Mouse (Mus musculus) megakaryocyte-erythroid progenitor cell, adult 5-6 weeks (primary cell): ENCODE measurements around the gene Pctp. TPM values are rescaled to one million over a fixed set of nuclear protein-coding genes. Genes with fewer than 3 reads are reported as not detected.
A peak's percentile ranks its signal among the peaks of the same experiment; 100 is the strongest.

Experiments used
- ATAC-seq: replicated peaks from 2 replicates; pipeline ENCODE4 v1.8.0; 2016; ENCODE audit warnings: mild to moderate bottlenecking, inconsistent platforms; ENCODE audit not compliant: severe bottlenecking, poor library complexity, low FRiP score, low TSS enrichment
- total RNA-seq, 2 experiments: library from RNA; stranded (forward) in 1 of 2; stranded (reverse) in 1 of 2; fragments of 200-1000, 215-1000 nt in 1 of 2; fragments of >200 nt in 1 of 2; fragmentation: Nextera tagmentation in 1 of 2; gene quantifications; 2 replicates each; pipeline ENCODE4 v1.2.3; 2014 to 2017

Gene Pctp
- 6.8 and 14.9 TPM in 2 replicates for total RNA-seq (2014; fragmentation: Nextera tagmentation)
- total RNA-seq (2017), result 17.6 and 19.6 TPM in 2 replicates

GRCm38 (mm10) chr11:90002231-90002986, at the start of gene Pctp:
Pctp (minus strand) TSS chr11:90002894.
- peak; percentile 98 for ATAC-seq

DNA sequence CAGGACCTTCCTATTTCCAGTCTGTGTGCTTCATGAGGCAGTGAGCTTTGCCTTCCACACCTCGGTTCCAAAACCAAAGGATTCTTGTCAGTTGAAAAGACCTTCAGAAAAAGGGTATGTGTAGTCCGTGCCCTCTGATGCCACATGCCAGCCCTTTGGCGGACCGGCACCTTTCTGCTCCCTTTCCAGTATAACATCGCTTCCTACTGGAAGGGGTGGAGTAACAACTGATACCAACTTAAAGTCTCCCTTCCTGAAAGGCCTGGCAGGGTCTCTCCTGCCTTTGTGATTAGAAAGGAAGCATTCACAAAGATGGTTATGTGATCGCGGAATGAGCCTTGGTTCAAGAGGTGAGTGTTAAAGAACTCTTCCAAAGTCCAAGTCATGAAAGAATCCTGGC, 47.3 kb upstream of the Pctp start:
- ATAC-seq, result no peak

DNA sequence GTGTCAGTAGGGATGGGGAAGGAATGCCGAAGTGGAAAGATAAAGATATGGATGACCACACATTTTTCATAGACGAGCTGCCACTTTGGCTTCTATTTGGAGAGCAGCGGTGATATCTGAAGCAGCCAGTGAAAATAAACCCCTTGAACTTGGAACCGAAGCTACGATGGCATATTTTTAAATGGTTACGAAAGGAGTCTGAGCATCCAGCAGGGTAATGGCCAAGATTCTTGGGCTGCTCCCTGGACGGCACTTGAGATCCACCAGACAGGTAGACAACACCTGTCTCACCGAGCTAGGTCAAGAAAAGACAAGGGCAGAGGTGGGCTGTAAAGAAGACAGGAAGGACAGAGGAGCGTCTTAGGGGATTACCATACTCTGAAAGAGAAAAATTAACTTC, 44.6 kb upstream of the Pctp start:
- ATAC-seq, result no peak

DNA sequence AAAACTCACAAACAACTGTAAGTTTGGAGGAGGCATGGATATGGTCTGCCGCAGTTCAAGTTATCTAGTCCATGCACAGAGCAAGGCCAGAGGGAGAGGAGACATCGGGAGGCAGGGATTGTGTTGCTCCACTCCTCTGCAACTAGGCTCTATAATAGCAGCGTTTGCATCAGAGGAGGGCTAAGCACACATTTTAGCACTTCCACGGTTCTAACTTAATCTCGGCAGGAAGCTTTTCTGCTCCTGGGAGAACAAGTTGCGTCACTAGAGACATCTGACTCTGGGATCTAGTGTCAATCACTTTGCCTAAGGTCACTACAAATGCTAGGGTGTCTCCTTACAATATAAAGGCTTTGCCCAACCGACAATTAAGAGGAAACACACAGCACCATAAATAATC, 43.5 kb upstream of the Pctp start:
- ATAC-seq, result no peak

DNA sequence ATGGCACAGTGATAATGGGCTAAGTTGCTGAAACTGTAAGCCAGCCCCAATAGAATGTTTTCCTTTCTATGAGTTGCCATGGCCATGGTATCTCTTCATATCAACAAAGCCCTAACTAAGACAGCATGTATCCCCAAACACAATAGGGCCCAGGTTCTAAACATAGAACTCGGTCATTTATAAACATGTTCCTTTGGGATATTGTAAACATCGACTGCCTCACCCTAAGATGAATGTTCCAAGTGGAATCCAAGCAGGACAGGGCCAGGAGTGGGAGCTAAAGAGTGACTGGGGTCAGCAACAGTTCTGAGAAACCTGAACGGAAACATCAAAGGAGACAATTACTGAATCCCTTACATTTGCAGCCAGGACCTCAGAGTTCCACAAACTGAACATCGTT, 41.8 kb upstream of the Pctp start:
- no peak for ATAC-seq

GRCm38 (mm10) chr11:90038022-90038421, 35.3 kb upstream of the Pctp start:
- ATAC-seq, result no peak

- no peak for ATAC-seq
Observed at GRCm38 (mm10) chr11:90036416-90036815, 33.7 kb upstream of the Pctp start.

DNA sequence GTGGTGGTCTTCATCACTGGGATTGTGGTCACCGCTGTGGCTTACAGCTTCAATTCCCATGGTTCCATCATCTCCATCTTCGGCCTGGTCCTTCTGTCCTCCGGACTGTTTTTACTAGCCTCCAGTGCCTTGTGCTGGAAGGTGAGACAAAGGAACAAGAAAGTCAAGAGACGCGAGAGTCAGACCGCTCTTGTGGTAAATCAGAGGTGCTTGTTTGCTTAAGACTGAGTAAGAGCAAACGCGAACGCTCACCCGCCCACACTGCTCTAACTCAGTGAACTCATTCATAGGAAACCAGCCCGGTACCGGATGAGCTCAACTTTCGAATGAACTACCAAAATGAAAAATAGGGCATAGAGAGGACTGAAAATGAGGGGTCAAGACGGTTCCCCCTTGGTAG, 32.8 kb upstream of the Pctp start:
- ATAC-seq, result no peak

GRCm38 (mm10) chr11:90034646-90035045, 32.0 kb upstream of the Pctp start:
- no peak for ATAC-seq

DNA sequence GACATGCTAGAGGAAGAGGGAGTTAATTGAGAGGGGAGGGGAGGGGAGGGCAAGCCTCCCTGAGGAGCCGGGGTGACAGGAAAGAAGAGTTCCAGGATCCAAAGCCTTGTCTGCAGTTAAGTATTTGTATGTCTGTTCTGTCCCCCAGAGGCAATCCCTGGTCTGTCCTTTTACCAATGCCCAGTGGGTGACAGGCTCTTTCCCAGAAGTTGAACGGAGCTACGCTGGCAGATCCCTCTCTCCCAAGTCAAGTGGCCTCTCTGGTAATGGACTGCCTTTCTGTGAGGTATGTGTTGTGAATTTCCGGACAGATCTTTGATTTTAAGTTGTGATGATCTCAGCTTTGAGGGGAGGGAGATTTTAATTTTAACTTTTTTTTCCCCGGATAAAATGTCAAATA, 30.7 kb upstream of the Pctp start:
- ATAC-seq, result no peak

DNA sequence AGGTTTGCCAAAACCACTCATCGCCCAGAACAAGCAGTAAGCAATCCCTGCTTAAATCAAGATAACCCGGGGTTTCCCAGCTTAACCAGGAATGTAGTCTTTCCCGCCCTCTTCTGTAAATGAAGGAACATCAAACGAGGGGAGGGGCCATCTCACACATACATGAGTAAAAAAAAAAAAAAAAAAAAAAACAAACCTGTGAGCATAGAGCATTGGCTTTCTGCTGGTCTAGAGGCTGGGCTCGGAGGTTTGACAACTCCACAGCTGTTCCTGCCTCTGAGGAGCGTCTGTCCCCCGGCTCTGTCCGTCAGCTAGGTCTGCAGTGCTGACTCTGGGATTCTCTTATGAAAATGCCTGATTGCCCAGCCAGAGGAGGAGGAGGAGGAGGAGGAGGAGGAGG, 30.1 kb upstream of the Pctp start:
- ATAC-seq, result no peak

- ATAC-seq, result no peak
Observed at GRCm38 (mm10) chr11:90031076-90031475, 28.4 kb upstream of the Pctp start.

DNA sequence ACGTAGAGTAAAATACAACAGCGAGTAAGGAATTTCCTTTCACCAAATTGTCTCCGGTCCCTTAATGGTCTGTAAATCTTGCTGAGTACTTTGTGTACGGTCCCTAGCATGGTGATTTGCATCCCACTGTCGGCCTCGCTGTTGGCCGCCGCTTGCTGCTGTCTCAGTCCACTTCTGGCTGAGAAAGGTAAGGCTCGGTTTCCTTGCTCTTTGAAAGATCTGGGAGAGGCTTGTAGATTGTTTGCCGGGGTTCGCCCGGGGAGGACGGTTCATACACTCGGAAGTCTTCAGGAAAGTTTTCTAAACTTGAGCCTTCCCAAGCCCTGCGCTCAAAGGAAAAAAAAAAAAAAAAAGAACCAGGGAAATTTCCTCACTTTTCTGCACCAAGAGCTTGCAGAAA, 27.9 kb upstream of the Pctp start:
- no peak for ATAC-seq

DNA sequence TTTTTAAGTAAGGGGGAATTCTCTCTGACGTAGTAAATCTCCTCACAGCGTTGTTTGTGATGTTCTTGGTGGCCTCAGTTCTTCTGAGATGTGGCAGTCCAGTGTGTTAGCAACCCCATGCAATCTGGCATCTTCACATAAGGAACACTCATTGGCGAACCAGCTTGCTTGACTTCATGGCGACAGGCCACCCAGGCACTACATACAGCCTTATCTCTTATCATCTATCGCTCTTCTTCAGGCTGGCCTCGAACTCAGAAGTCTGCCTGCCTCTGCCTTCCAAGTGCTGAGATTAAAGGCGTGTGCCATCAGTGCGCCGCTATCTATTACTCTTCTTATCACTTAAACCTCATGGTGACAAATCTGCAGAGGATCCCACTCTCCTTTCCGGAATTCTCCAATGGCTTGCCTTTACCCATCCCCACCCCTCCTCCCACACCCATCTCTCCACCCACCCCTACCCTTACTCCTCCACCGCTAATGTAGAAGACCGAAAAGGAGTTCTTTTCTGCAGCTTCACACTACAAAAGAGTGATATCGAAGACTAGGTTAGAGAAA, 27.2 kb upstream of the Pctp start, which contains the start of gene Tmem100:
Gene Tmem100, plus strand, starts transcription at position 508 of the 558 bp plus-strand sequence.
- no peak for ATAC-seq

GRCm38 (mm10) chr11:90029354-90029753, 26.7 kb upstream of the Pctp start:
- peak; percentile 41; the same call in 1 of the 2 replicates for ATAC-seq

GRCm38 (mm10) chr11:90028746-90029145, 26.1 kb upstream of the Pctp start:
- no peak for ATAC-seq

- ATAC-seq, result no peak
Observed at GRCm38 (mm10) chr11:90027216-90027615, 24.5 kb upstream of the Pctp start.

DNA sequence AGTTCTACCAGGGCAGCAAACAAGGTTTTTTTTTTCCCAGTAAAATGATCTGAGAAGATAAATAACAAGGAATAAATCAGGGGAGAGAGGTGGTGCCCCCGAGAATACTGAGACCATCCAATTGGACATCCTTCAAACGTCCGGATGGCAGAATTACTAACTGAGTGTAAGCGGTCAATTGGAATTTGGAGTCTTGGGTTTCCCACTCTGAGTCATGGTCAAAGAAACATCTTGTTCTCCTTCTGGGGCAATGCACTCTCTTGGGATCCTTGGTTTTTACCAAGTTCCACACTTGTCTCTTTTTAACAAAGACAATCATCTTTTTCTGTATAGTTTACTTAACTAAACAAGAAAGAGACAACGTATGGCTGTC, 24.1 kb upstream of the Pctp start:
- no peak for ATAC-seq

DNA sequence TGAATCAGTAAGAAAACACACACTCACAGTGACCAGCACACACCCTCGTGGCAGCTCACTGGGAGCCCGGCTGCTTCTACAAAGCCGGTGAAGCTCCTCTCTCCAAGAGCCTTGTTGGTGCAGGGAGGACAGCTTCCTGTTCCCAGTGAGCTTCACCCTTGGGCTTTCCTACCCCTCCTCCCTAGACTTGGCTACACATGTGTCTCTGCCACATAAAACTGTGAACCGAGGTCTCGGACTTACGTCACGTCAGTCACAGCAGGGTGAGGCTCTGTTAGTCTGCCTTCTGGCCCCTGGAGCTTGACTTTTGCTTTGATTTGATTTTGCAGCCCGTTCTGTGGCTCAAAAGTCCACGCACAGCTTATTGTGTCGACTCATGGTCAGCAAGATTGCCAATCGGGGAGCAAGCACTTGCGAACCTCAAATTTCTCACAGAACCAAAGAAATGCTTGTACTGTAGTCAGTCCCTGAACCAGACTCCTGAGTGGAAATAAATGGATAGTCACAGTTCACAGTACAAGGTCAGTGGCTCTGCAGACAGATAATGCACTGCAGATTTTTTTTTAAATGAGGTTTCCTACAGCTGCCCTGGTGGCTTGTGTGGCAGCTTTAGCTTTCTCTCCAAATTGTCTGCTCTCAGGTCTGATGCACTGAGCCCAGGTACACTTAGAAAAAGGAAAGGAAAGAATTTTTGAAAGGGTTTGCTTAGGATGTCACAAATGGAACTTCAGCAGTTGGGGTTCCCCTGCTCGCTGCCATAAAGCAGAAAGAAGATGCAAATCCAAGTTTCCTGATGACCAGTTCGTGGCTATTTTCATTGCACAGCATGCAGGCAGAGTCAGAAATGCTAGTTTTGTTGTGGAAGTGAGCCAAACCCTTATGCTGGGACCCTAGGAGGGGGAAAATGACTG, 23.5 kb upstream of the Pctp start:
- no peak for ATAC-seq

DNA sequence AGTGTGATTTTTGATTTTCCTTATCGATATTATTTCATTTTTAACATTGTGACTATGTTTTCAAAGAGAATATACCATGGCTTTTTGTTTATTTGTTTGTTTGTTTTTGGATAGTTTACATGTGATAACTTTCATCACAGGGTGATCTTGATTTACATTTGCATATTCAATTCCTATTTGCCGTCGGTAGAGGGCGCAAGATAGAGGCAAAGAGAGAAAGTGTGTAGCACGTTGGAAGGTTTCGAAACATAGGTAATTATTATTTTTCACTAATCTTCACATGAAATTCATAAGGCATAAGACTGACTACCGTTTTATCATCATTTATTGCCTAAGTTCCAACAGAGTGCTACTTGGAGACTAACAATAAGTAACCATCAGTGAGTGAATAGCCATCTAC, 16.5 kb upstream of the Pctp start:
- peak; percentile 61; the same call in 1 of the 2 replicates for ATAC-seq
